Comparison of ENCODE assay signal across 25 mouse cellular contexts in genomic region chr3:155866286-155866685, GRCm38 (mm10).
DNase-seq lines count a peak whose midpoint lies in the region; ATAC-seq lines count a peak whose summit lies in the region.
"Had no signal": no experiment of that assay in that cellular context is flagged by ENCODE, and none has a peak within 500 bp of the region (broad histone marks: within the 10 kb centered on the region; RNA-seq: fewer than 3 reads in every experiment).

No protein-coding gene starts in this region.

- H3K9me3 ChIP-seq in forebrain, embryonic 13.5 days (replicated peaks): no peaks in the 10 kb centered on the region
- no peaks in the 10 kb centered on the region for H3K9me3 ChIP-seq in forebrain, embryonic 12.5 days
- H3K9me3 ChIP-seq in forebrain, embryonic 15.5 days: no peaks in the 10 kb centered on the region
- no peaks in the 10 kb centered on the region for H3K9me3 ChIP-seq in forebrain, embryonic 16.5 days (ENCODE audit: control insufficient read depth, low read length)
- H3K9me3 ChIP-seq in midbrain, embryonic 12.5 days: no peaks in the 10 kb centered on the region
- no peaks in the 10 kb centered on the region for H3K9me3 ChIP-seq in midbrain, embryonic 10.5 days (replicated peaks)
- H3K9me3 ChIP-seq: embryonic facial prominence, embryonic 13.5 days; embryonic facial prominence, embryonic 15.5 days; G1E had no signal

- no peaks in the 10 kb centered on the region for H3K27me3 ChIP-seq in forebrain, embryonic 13.5 days
- H3K27me3 ChIP-seq in forebrain, embryonic 12.5 days: no peaks in the 10 kb centered on the region
- no peaks in the 10 kb centered on the region for H3K27me3 ChIP-seq in forebrain, embryonic 15.5 days
- H3K27me3 ChIP-seq in forebrain, embryonic 16.5 days (replicated peaks; ENCODE audit: control insufficient read depth, insufficient read depth, low read length): no peaks in the 10 kb centered on the region
- H3K27me3 ChIP-seq in midbrain, embryonic 12.5 days: no peaks in the 10 kb centered on the region
- H3K27me3 ChIP-seq in midbrain, embryonic 10.5 days (ENCODE audit: low read depth, poor library complexity, severe bottlenecking): no peaks in the 10 kb centered on the region
- H3K27me3 ChIP-seq: CH12.LX; embryonic facial prominence, embryonic 13.5 days; embryonic facial prominence, embryonic 15.5 days; Patski had no signal

- no peak overlapping the region for H3K27ac ChIP-seq in forebrain, embryonic 13.5 days
- H3K27ac ChIP-seq in forebrain, embryonic 12.5 days: no peak overlapping the region
- H3K27ac ChIP-seq in forebrain, embryonic 15.5 days (replicated peaks): no peak overlapping the region
- no peak overlapping the region for H3K27ac ChIP-seq in forebrain, embryonic 16.5 days (ENCODE audit: low read length)
- no peak overlapping the region for H3K27ac ChIP-seq in midbrain, embryonic 12.5 days (replicated peaks)
- H3K27ac ChIP-seq in midbrain, embryonic 10.5 days (replicated peaks): no peak overlapping the region
- H3K27ac ChIP-seq: embryonic facial prominence, embryonic 13.5 days; embryonic facial prominence, embryonic 15.5 days had no signal

- no peaks in the 10 kb centered on the region for H3K4me1 ChIP-seq in forebrain, embryonic 13.5 days
- H3K4me1 ChIP-seq in forebrain, embryonic 12.5 days: no peaks in the 10 kb centered on the region
- no peaks in the 10 kb centered on the region for H3K4me1 ChIP-seq in forebrain, embryonic 15.5 days
- H3K4me1 ChIP-seq in forebrain, embryonic 16.5 days (replicated peaks; ENCODE audit: control insufficient read depth, insufficient read depth, low read length): no peaks in the 10 kb centered on the region
- no peaks in the 10 kb centered on the region for H3K4me1 ChIP-seq in midbrain, embryonic 12.5 days
- H3K4me1 ChIP-seq in midbrain, embryonic 10.5 days: no peaks in the 10 kb centered on the region
- H3K4me1 ChIP-seq: embryonic facial prominence, embryonic 13.5 days; embryonic facial prominence, embryonic 15.5 days had no signal

- no peak overlapping the region for H3K9ac ChIP-seq in forebrain, embryonic 13.5 days
- H3K9ac ChIP-seq in forebrain, embryonic 12.5 days: no peak overlapping the region
- no peak overlapping the region for H3K9ac ChIP-seq in forebrain, embryonic 15.5 days (replicated peaks)
- no peak overlapping the region for H3K9ac ChIP-seq in forebrain, embryonic 16.5 days (replicated peaks; ENCODE audit: low read depth, low read length)
- no peak overlapping the region for H3K9ac ChIP-seq in midbrain, embryonic 12.5 days (replicated peaks)
- H3K9ac ChIP-seq: embryonic facial prominence, embryonic 13.5 days; embryonic facial prominence, embryonic 15.5 days had no signal

- H3K4me2 ChIP-seq in forebrain, embryonic 13.5 days: no peak overlapping the region
- H3K4me2 ChIP-seq in forebrain, embryonic 12.5 days: no peak overlapping the region
- no peak overlapping the region for H3K4me2 ChIP-seq in forebrain, embryonic 15.5 days (replicated peaks)
- no peak overlapping the region for H3K4me2 ChIP-seq in forebrain, embryonic 16.5 days (ENCODE audit: low read length)
- no peak overlapping the region for H3K4me2 ChIP-seq in midbrain, embryonic 12.5 days (replicated peaks)
- H3K4me2 ChIP-seq: embryonic facial prominence, embryonic 13.5 days; embryonic facial prominence, embryonic 15.5 days had no signal

- no peak overlapping the region for H3K4me3 ChIP-seq in forebrain, embryonic 13.5 days
- no peak overlapping the region for H3K4me3 ChIP-seq in forebrain, embryonic 12.5 days (replicated peaks)
- no peak overlapping the region for H3K4me3 ChIP-seq in forebrain, embryonic 15.5 days
- no peak overlapping the region for H3K4me3 ChIP-seq in forebrain, embryonic 16.5 days (replicated peaks; ENCODE audit: low read length)
- H3K4me3 ChIP-seq in midbrain, embryonic 12.5 days: no peak overlapping the region
- H3K4me3 ChIP-seq in midbrain, embryonic 10.5 days: no peak overlapping the region
- H3K4me3 ChIP-seq: embryonic facial prominence, embryonic 13.5 days; embryonic facial prominence, embryonic 15.5 days; erythroblast, embryonic 14.5 days had no signal

- DNase-seq in midbrain, embryonic 10.5 days (ENCODE audit: low spot score): no peak
- no peak for DNase-seq in kidney, adult 9 months
- DNase-seq: adrenal gland, adult 8-10 months; adrenal gland, postnatal 14 days; adrenal gland, postnatal 36 days; B cell, adult 2 months; cerebellum, adult 11-12 months; cerebellum, adult 2 months; cerebellum, adult 9-10 months; cerebellum, postnatal 14 days; cerebellum, postnatal 36 days; embryo, embryonic 11 days had no signal

- ATAC-seq in forebrain, embryonic 13.5 days: peak; percentile 50; the same call in 1 of the 2 replicates
- ATAC-seq in forebrain, embryonic 12.5 days (ENCODE audit: low FRiP score): no peak
- peak; percentile 53; the same call in 1 of the 2 replicates for ATAC-seq in forebrain, embryonic 15.5 days (replicated peaks)
- ATAC-seq in forebrain, embryonic 16.5 days: no peak
- ATAC-seq in midbrain, embryonic 12.5 days (ENCODE audit: low FRiP score, low read depth): 0 out of 2 replicates have a peak, but pooled peaks have one; percentile 38
- ATAC-seq: activated CD4-positive, CD25-positive, alpha-beta regulatory T cell, adult 4 months; CD4-positive, CD25-positive, alpha-beta regulatory T cell, adult 4 months; Patski had no signal

- no peaks in the 10 kb centered on the region for H3K36me3 ChIP-seq in forebrain, embryonic 13.5 days (ENCODE audit: poor library complexity, severe bottlenecking)
- no peaks in the 10 kb centered on the region for H3K36me3 ChIP-seq in forebrain, embryonic 12.5 days (replicated peaks)
- no peaks in the 10 kb centered on the region for H3K36me3 ChIP-seq in forebrain, embryonic 15.5 days
- H3K36me3 ChIP-seq in forebrain, embryonic 16.5 days (ENCODE audit: control insufficient read depth, insufficient read depth): no peaks in the 10 kb centered on the region
- H3K36me3 ChIP-seq in midbrain, embryonic 12.5 days: no peaks in the 10 kb centered on the region
- H3K36me3 ChIP-seq in midbrain, embryonic 10.5 days: no peaks in the 10 kb centered on the region
- H3K36me3 ChIP-seq: embryonic facial prominence, embryonic 13.5 days; embryonic facial prominence, embryonic 15.5 days; G1E had no signal

Comparison
In these comparisons a context has a peak if more than half of its experiments do, and no peak if none do; other contexts are left out.
1. ATAC-seq: peak in forebrain, embryonic 13.5 days (single experiment), forebrain, embryonic 15.5 days (single experiment) and midbrain, embryonic 12.5 days (single experiment); none in forebrain, embryonic 12.5 days (single experiment) and forebrain, embryonic 16.5 days (single experiment).